Mouse (Mus musculus) forebrain, embryonic 16.5 days (tissue): ENCODE measurements at regions not wholly inside any gene's neighbourhood (a gene's known extent, or its start where the extent isn't known, plus 50 kb on each side); places are given as distances from the start of the nearest gene placed in this dataset.

ENCODE experiments used
- ATAC-seq: fragments of 200-750 bp; cut with Nextera tagmentation; 2 replicates; pipeline ENCODE4 v1.8.0; 2017; ENCODE audit warnings: mild to moderate bottlenecking, moderate library complexity
- H3K27ac ChIP-seq: fragments of 300-500 bp; sonication (generic); 2 replicates; pipeline ENCODE4 v1.5.1; 2014; ENCODE audit warnings: low read length, control low read depth
- H3K27me3 ChIP-seq: fragments of 300-500 bp; sonication (generic); replicated peaks from 2 replicates; pipeline ENCODE4 v1.6.1; 2014; ENCODE audit warnings: low read length; ENCODE audit not compliant: control insufficient read depth, insufficient read depth
- H3K36me3 ChIP-seq: fragments of 300-500 bp; sonication (generic); 2 replicates; pipeline ENCODE4 v1.6.1; 2014; ENCODE audit not compliant: control insufficient read depth, insufficient read depth
- H3K4me1 ChIP-seq: fragments of 300-500 bp; sonication (generic); replicated peaks from 2 replicates; pipeline ENCODE4 v1.6.1; 2014; ENCODE audit warnings: low read length; ENCODE audit not compliant: control insufficient read depth, insufficient read depth
- H3K4me2 ChIP-seq: fragments of 300-500 bp; sonication (generic); 2 replicates; pipeline ENCODE4 v1.6.1; 2014; ENCODE audit warnings: mild to moderate bottlenecking, low read length, control low read depth
- H3K4me3 ChIP-seq: fragments of 300-500 bp; sonication (generic); replicated peaks from 2 replicates; pipeline ENCODE4 v1.5.1; 2014; ENCODE audit warnings: mild to moderate bottlenecking, low read length, control low read depth
- H3K9ac ChIP-seq: fragments of 300-500 bp; sonication (generic); replicated peaks from 2 replicates; pipeline ENCODE4 v1.6.1; 2014; ENCODE audit warnings: low read depth, low read length, control low read depth
- H3K9me3 ChIP-seq: fragments of 300-500 bp; sonication (generic); 2 replicates; pipeline ENCODE4 v1.6.1; 2016; ENCODE audit warnings: low read length; ENCODE audit not compliant: control insufficient read depth
- WGBS: fragments of 180-500 bp; shearing (Covaris S2); extraction: QIAGEN DNeasy Blood & Tissue Kit; methylation state at CpG from one replicate; pipeline ENCODE4 v1.1.7; 2014; 5-methylcytosine and 5-hydroxymethylcytosine counted together

GRCm38 (mm10) chr9:68131263-68131662 is 291.1 kb downstream of the Vps13c start:
- H3K27ac ChIP-seq = no peak overlapping the region
- no peak overlapping the region for H3K9ac ChIP-seq
- H3K27me3 ChIP-seq = no peaks in the 10 kb centered on the region
- H3K36me3 ChIP-seq = no peaks in the 10 kb centered on the region
- no peak for ATAC-seq
- no peaks in the 10 kb centered on the region for H3K9me3 ChIP-seq
- no peak overlapping the region for H3K4me2 ChIP-seq
- H3K4me3 ChIP-seq = no peak overlapping the region
- peaks cover 3% of the 10 kb centered on the region for H3K4me1 ChIP-seq

- Histone ChIP-seq H3K27me3 (no peaks in the 10 kb centered on the region), H3K4me3 (no peak overlapping the region), H3K36me3 (no peaks in the 10 kb centered on the region), H3K9me3 (no peaks in the 10 kb centered on the region), H3K4me2 (no peak overlapping the region), H3K4me1 (peaks cover 3% of the 10 kb centered on the region), H3K27ac (no peak overlapping the region), H3K9ac (no peak overlapping the region)
- 23% methylated on average over 2 of the region's 2 CpGs for WGBS
- ATAC-seq = no peak
Observed at GRCm38 (mm10) chr9:68135446-68136050, 295.4 kb downstream of the Vps13c start.

DNA sequence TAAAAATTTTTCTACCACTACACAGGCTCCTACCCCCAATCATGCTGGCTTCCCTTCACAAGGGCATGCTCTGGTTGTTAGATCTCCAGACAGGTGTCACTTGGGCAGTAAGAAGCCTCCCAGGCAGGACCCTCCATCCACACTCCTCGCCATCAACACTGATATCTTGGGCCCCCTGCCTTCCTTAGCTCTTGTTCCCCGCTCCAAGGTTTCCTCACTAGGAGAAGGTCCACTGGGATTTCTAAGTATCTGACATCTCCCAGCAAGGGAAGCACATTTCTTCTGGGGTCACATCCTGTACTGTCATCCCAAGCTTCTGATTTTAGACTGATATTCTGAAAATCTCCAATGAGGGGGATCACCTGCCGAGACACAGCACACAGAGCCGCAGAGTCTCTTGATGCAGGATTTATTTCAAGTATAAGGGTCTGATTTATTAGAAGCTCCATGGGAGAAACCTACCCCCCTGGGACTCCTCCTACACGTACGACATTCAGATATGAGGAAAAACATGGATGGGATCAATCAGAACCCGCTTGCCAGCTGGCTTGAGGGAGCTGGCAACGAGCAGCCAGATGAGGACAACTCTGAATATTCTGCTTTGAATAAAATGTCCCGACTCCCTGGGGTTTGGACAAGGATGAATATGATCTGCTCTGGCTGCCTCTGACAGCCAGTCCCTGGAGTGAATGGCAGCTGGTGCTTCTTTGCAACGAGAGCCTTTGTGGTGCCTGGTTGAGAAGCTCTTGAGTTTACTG is 322.8 kb downstream of the Vps13c start:
- no peak overlapping the region for H3K4me2 ChIP-seq
- H3K9ac ChIP-seq = no peak overlapping the region
- H3K4me1 ChIP-seq = no peaks in the 10 kb centered on the region
- no peaks in the 10 kb centered on the region for H3K9me3 ChIP-seq
- no peak for ATAC-seq
- WGBS = 82% methylated on average over 10 of the region's 10 CpGs
- H3K27ac ChIP-seq = no peak overlapping the region
- no peaks in the 10 kb centered on the region for H3K27me3 ChIP-seq
- no peak overlapping the region for H3K4me3 ChIP-seq
- no peaks in the 10 kb centered on the region for H3K36me3 ChIP-seq

DNA sequence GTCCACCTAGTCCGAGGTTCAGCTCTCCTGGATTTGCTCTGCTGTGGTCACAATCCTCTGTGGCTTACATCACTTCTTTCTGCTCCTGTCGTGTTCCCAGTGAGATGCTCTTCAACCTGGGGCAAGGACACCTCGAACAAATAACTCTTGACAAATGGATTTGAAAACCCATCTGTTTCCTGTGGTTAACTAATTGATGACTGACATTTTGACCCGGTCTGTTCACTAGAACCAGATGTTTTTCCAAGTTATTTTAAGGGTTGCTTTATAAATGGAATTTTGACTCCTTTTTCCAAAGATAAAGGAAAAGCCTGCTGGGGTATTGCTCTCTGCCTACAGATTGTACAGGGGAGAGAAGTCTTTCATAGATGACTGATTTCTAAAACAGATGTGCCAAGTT is 326.4 kb downstream of the Vps13c start:
- no peaks in the 10 kb centered on the region for H3K4me1 ChIP-seq
- ATAC-seq = no peak
- no peak overlapping the region for H3K4me3 ChIP-seq
- no peaks in the 10 kb centered on the region for H3K27me3 ChIP-seq
- no peaks in the 10 kb centered on the region for H3K36me3 ChIP-seq
- H3K9me3 ChIP-seq = no peaks in the 10 kb centered on the region
- H3K9ac ChIP-seq = no peak overlapping the region
- 64% methylated on average over 4 of the region's 4 CpGs for WGBS
- no peak overlapping the region for H3K4me2 ChIP-seq
- H3K27ac ChIP-seq = no peak overlapping the region

- Histone ChIP-seq H3K4me3 (no peak overlapping the region), H3K9me3 (no peaks in the 10 kb centered on the region), H3K9ac (no peak overlapping the region), H3K27ac (no peak overlapping the region), H3K36me3 (no peaks in the 10 kb centered on the region), H3K27me3 (no peaks in the 10 kb centered on the region), H3K4me1 (no peaks in the 10 kb centered on the region), H3K4me2 (no peak overlapping the region)
- ATAC-seq = no peak
Observed at GRCm38 (mm10) chr9:68188921-68189320, 348.7 kb downstream of the Vps13c start.

DNA sequence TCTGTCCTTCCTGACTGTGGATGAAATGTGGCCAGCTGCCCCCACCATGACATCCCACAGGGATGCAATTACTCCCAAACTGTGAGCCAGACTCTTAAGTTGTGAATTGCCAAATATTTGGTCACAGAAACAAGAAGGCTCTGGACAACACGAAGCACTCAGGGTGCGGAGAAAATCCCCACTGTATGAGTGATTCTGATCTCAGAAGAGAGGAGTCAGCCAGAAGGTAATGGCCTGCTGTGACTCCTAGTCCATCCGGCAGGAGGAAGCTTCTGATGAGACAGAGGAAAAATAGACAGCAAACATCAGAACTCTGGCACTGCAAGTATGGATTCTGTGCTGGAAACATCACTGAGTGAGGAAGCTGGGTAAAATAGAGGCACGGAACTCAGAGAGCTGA is 359.6 kb downstream of the Vps13c start:
- H3K36me3 ChIP-seq = no peaks in the 10 kb centered on the region
- no peak overlapping the region for H3K27ac ChIP-seq
- ATAC-seq = no peak
- H3K4me2 ChIP-seq = no peak overlapping the region
- H3K27me3 ChIP-seq = no peaks in the 10 kb centered on the region
- no peaks in the 10 kb centered on the region for H3K4me1 ChIP-seq
- no peak overlapping the region for H3K9ac ChIP-seq
- H3K9me3 ChIP-seq = no peaks in the 10 kb centered on the region
- WGBS = 87% methylated on average over 4 of the region's 4 CpGs
- H3K4me3 ChIP-seq = no peak overlapping the region

- Histone ChIP-seq H3K27me3 (no peaks in the 10 kb centered on the region), H3K9me3 (no peaks in the 10 kb centered on the region), H3K36me3 (no peaks in the 10 kb centered on the region), H3K4me1 (no peaks in the 10 kb centered on the region), H3K4me3 (no peak overlapping the region), H3K27ac (no peak overlapping the region), H3K4me2 (no peak overlapping the region), H3K9ac (no peak overlapping the region)
- no peak for ATAC-seq
- 11% methylated on average over 5 of the region's 5 CpGs for WGBS
Observed at GRCm38 (mm10) chr9:68201031-68201430, 360.8 kb downstream of the Vps13c start.

DNA sequence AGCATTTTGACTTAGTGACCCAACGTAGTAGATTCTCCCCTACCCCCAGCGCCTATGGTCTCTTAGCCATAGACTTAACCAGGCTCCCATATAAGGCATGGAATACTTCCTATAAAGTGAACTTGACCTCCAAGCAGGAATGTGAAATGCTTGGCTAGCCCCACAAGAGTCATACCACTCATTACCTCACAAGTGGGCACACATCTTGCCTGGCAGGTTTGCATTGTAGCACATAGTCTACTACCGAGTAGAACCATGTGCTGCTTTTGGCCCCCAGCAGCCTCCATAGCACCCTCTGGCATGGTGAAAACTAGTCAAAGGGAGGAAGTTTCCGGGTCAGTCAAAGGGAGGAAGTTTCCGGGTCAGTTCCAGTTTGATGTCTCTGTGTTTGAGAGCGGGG is 385.5 kb downstream of the Vps13c start:
- Histone ChIP-seq H3K9me3 (no peaks in the 10 kb centered on the region), H3K4me1 (no peaks in the 10 kb centered on the region), H3K9ac (no peak overlapping the region), H3K27ac (no peak overlapping the region), H3K4me2 (no peak overlapping the region), H3K36me3 (no peaks in the 10 kb centered on the region), H3K27me3 (no peaks in the 10 kb centered on the region), H3K4me3 (no peak overlapping the region)
- ATAC-seq = no peak
- 93% methylated on average over 6 of the region's 6 CpGs for WGBS

DNA sequence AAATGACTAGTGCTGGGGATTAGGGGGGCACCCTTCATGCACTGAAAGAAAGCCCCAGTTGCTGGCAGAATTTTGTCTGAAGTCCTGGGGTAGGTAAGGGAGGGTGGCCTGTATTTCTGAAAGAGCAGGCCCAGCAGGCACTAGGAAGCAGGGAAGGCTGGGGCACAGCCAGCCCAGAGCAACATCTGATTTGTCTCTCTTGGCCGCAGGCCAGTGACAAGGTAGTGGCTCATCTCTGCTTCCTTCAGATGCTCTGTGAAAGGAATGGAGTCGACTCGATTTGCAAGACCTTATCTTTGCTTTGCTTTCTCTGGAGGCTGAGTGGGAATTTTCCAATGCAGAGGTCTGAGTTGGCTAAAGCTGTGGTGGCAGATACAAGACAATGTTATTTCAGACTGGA is 390.9 kb downstream of the Vps13c start:
- no peak for ATAC-seq
- Histone ChIP-seq H3K4me1 (no peaks in the 10 kb centered on the region), H3K27ac (no peak overlapping the region), H3K36me3 (no peaks in the 10 kb centered on the region), H3K9me3 (no peaks in the 10 kb centered on the region), H3K4me2 (no peak overlapping the region), H3K4me3 (no peak overlapping the region), H3K27me3 (no peaks in the 10 kb centered on the region), H3K9ac (no peak overlapping the region)
- 84% methylated on average over 3 of the region's 3 CpGs for WGBS
